In genomic region chr14:120699378-120699777, GRCm38 (mm10) we compare ENCODE assay signal across 20 mouse cellular contexts.
"Had no signal": no experiment of that assay in that cellular context is flagged by ENCODE, and none has a peak within 500 bp of the region (broad histone marks: within the 10 kb centered on the region; RNA-seq: fewer than 3 reads in every experiment).

No protein-coding gene starts in this region.

- H3K27me3 ChIP-seq: limb, embryonic 12.5 days; limb, embryonic 15.5 days; liver, embryonic 15.5 days; midbrain, embryonic 13.5 days; neural tube, embryonic 13.5 days; stomach, embryonic 15.5 days had no signal

- H3K36me3 ChIP-seq: limb, embryonic 12.5 days; limb, embryonic 15.5 days; liver, embryonic 15.5 days; midbrain, embryonic 10.5 days; midbrain, embryonic 13.5 days; neural tube, embryonic 13.5 days; stomach, embryonic 15.5 days had no signal

- H3K4me1 ChIP-seq: limb, embryonic 12.5 days; limb, embryonic 15.5 days; liver, embryonic 15.5 days; megakaryocyte, embryonic 14.5 days; midbrain, embryonic 10.5 days; midbrain, embryonic 13.5 days; neural tube, embryonic 13.5 days; stomach, embryonic 15.5 days had no signal

- H3K9ac ChIP-seq: limb, embryonic 12.5 days; limb, embryonic 15.5 days; liver, embryonic 15.5 days; midbrain, embryonic 13.5 days; neural tube, embryonic 13.5 days; stomach, embryonic 15.5 days had no signal

- H3K9me3 ChIP-seq: limb, embryonic 12.5 days; limb, embryonic 15.5 days; liver, embryonic 15.5 days; megakaryocyte, embryonic 14.5 days; midbrain, embryonic 10.5 days; midbrain, embryonic 13.5 days; neural tube, embryonic 13.5 days; stomach, embryonic 15.5 days had no signal

- H3K27ac ChIP-seq: limb, embryonic 12.5 days; limb, embryonic 15.5 days; liver, embryonic 15.5 days; macrophage; midbrain, embryonic 10.5 days; midbrain, embryonic 13.5 days; neural tube, embryonic 13.5 days; stomach, embryonic 15.5 days had no signal

- H3K4me3 ChIP-seq: limb, embryonic 12.5 days; limb, embryonic 15.5 days; liver, embryonic 15.5 days; megakaryocyte, embryonic 14.5 days; midbrain, embryonic 10.5 days; midbrain, embryonic 13.5 days; myocyte; neural tube, embryonic 13.5 days; stomach, embryonic 15.5 days had no signal

- DNase-seq: kidney, adult 2 months; kidney, postnatal 14 days; kidney, postnatal 4 days; left cerebral cortex, postnatal 4 days; lung, adult 18-20 months; retina, postnatal 1 day; thymus, adult 18-20 months; thymus, postnatal 36 days had no signal

- ATAC-seq: midbrain, embryonic 13.5 days; midbrain, embryonic 16.5 days had no signal

- H3K4me2 ChIP-seq: limb, embryonic 12.5 days; limb, embryonic 15.5 days; liver, embryonic 11.5 days; liver, embryonic 15.5 days; midbrain, embryonic 13.5 days; neural tube, embryonic 13.5 days; stomach, embryonic 15.5 days had no signal
